Mouse (Mus musculus): ENCODE results near the gene Dad1. TPM values are rescaled to one million over a fixed set of nuclear protein-coding genes. Genes with fewer than 3 reads are reported as not detected.

Gene Dad1
- total RNA-seq, 2 experiments from 2014 or later = 68.3 to 77.9 TPM

- intact Hi-C loops (cut with DNase I) = no loop called here
- no peak for TF ChIP-seq CTCF (IDR thresholded peaks at IDR 0.05)
- peak; percentile 28 for DNase-seq
- Histone ChIP-seq H3K27ac (peak overlapping the region; percentile 72; the same call in 1 of the 2 replicates), H3K4me3 (no peak overlapping the region)
Observed at GRCm38 (mm10) chr14:54192462-54192847, 61.4 kb downstream of the Dad1 start.

- DNase-seq = no peak
- Histone ChIP-seq H3K27ac (peak overlapping the region; percentile 72), H3K4me3 (no peak overlapping the region)
- intact Hi-C loops (cut with DNase I) = no loop called here
- TF ChIP-seq CTCF (IDR thresholded peaks at IDR 0.05) = no peak
Observed at GRCm38 (mm10) chr14:54191594-54192461, 62.1 kb downstream of the Dad1 start.

GRCm38 (mm10) chr14:54191026-54191390 lies 62.9 kb downstream of the Dad1 start:
- intact Hi-C loops (cut with DNase I) = no loop called here
- no peak for DNase-seq
- TF ChIP-seq CTCF (IDR thresholded peaks at IDR 0.05) = no peak
- H3K4me3 ChIP-seq = no peak overlapping the region
- peak overlapping the region; percentile 72 for H3K27ac ChIP-seq

- no peak overlapping the region for H3K4me3 ChIP-seq
- intact Hi-C loops (cut with DNase I) = no loop called here
- no peak for DNase-seq
- peak overlapping the region; percentile 72 for H3K27ac ChIP-seq
- no peak for TF ChIP-seq CTCF (IDR thresholded peaks at IDR 0.05)
Observed at GRCm38 (mm10) chr14:54190305-54191025, 63.4 kb downstream of the Dad1 start.

GRCm38 (mm10) chr14:54189255-54189654 lies 64.6 kb downstream of the Dad1 start:
- Histone ChIP-seq H3K27ac (peak overlapping the region; percentile 72), H3K4me3 (no peak overlapping the region)
- no peak for DNase-seq
- TF ChIP-seq CTCF (IDR thresholded peaks at IDR 0.05) = no peak
- intact Hi-C loops (cut with DNase I) = no loop called here

- no peak for DNase-seq
- H3K4me3 ChIP-seq = no peak overlapping the region
- intact Hi-C loops (cut with DNase I) = no loop called here
- no peak overlapping the region; the same call in 1 of the 2 replicates for H3K27ac ChIP-seq
- no peak for TF ChIP-seq CTCF (IDR thresholded peaks at IDR 0.05)
Observed at GRCm38 (mm10) chr14:54187211-54187610, 66.7 kb downstream of the Dad1 start.

Other genes with a start within 250 kb of the Dad1 start
- gene Abhd4, start 84 bp upstream of the Dad1 start, total RNA-seq (2021) = 10 to 100 TPM; 18.9 to 19.3 TPM
- not detected for gene Olfr49, start 30.8 kb upstream of the Dad1 start, total RNA-seq (2021)
- gene Oxa1l, start 106.7 kb upstream of the Dad1 start, total RNA-seq (2021) = 10 to 100 TPM; 49.1 to 54.6 TPM
- gene Slc7a7, start 163.7 kb upstream of the Dad1 start, total RNA-seq (2021) = 1 to 10 TPM in 1 of 2 experiments, under 1 TPM in 1; 0.56 to 2.0 TPM
- gene Mrpl52, start 172.8 kb upstream of the Dad1 start, total RNA-seq (2021) = 100 to 1,000 TPM; 102 to 111 TPM
- 10 to 100 TPM in 1 of 2 experiments, 1 to 10 TPM in 1; 8.5 to 14.0 TPM for gene Mmp14, start 177.5 kb upstream of the Dad1 start, total RNA-seq (2021)
- 10 to 100 TPM; 27.9 to 36.5 TPM for gene Lrp10, start 210.0 kb upstream of the Dad1 start, total RNA-seq (2021)
- not detected for gene Rem2, start 222.0 kb upstream of the Dad1 start, total RNA-seq (2021)

Measured in gastrocnemius, adult 2 months (tissue).